Mouse (Mus musculus): ENCODE results near the gene Gid8.

DNA sequence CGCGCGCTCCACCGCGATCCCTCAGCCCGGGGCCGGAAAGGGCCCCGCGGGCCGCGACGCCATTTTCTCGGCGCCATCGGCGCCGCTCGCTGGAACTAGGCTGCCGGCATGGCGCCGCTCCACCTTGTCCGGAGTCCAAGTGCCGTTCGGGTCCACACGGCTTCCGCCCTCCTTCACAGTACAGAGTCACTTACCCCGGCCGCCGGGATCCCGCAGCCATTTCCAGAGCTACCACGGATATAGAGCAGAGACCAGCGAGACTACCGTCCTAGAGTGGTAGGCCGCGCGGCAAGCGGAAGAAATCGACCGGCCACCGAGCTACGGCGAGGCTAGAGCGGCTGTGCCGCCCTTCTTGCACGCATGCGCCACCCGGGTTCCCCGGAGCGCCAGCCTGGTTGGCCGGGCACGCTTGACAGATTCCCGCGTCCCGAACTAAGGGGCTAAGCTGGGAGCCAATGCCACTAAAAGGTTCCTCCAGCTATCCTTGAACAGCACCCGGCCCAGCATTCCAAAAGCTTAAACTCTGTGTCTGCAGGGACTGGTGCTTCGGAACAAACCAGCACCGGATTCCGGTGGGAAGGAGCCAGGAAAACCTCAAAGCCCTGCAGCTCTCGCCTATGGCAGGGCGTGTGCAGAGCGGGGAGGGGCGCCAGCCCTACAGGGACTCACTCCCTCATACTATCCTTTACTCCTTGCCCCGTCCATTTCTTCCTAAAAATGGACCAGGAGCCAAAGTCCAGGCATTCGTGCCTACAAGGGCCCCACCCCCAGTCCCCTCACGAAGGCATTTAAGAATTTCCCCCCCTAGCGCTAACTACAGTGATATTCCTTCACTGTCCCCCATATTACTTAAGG is 7.9 kb upstream of the Gid8 start:
- TF ChIP-seq POLR2A (IDR thresholded peaks at IDR 0.05; ENCODE audit: low read depth, low read length) (no peak; the same call in 1 of the 2 replicates), CTCF (IDR thresholded peaks at IDR 0.05; ENCODE audit: extremely low read depth, insufficient read depth, insufficient read length, insufficient replicate concordance) (no peak)
